8 mouse cellular contexts compared by ENCODE assay signal in genomic region chr7:82715210-82715911, GRCm38 (mm10).
A peak's percentile ranks its signal among the peaks of the same experiment; 100 is the strongest.
DNase-seq lines count a peak whose midpoint lies in the region; ATAC-seq and TF ChIP-seq lines count a peak whose summit lies in the region.

No protein-coding gene starts in this region.

- WGBS in neural tube, embryonic 14.5 days, result 40% methylated on average over 7 of the region's 7 CpGs

- no peak overlapping the region for H3ac ChIP-seq in C2C12 (ENCODE audit: control insufficient read depth, insufficient read length, low read depth)

- no peaks in the 10 kb centered on the region for H3K9me3 ChIP-seq in neural tube, embryonic 14.5 days (ENCODE audit: control insufficient read depth, low read length)

- peak overlapping the region; percentile 17; the same call in 1 of the 2 replicates for H3K9ac ChIP-seq in neural tube, embryonic 14.5 days (replicated peaks; ENCODE audit: low read depth, low read length)

- DNase-seq in ZHBTc4 (ENCODE audit: low read depth, low spot score), result peak; percentile 81
- DNase-seq in embryo, embryonic 11.5 days (ENCODE audit: low read depth, low spot score), result peak; percentile 68
- peak; percentile 61 to 77 for DNase-seq in heart, postnatal 10 days
- DNase-seq in kidney, postnatal 10 days, result peak; percentile 69
- peak; percentile 25 to 45 for DNase-seq in lung, adult 18-20 months
- DNase-seq in urinary bladder, adult 2 months (ENCODE audit: low spot score), result no peak

- TF ChIP-seq CTCF in C2C12 (IDR thresholded peaks at IDR 0.05; ENCODE audit: control insufficient read depth, insufficient read depth, insufficient read length), result no peak

- H3K79me3 ChIP-seq in C2C12 (ENCODE audit: low read depth), result no peaks in the 10 kb centered on the region

- ATAC-seq in neural tube, embryonic 14.5 days (ENCODE audit: low read depth), result peak; percentile 94

- H3K4me1 ChIP-seq in neural tube, embryonic 14.5 days (ENCODE audit: control insufficient read depth, insufficient read depth, low read length), result peaks cover 14% of the 10 kb centered on the region; the same call in 1 of the 2 replicates

- 0 out of 2 replicates have a peak overlapping the region, but pooled peaks have one; percentile 0 for H3K4me2 ChIP-seq in neural tube, embryonic 14.5 days (ENCODE audit: low read depth, low read length)

- H3K79me2 ChIP-seq in C2C12 (ENCODE audit: control insufficient read depth, insufficient read depth), result no peaks in the 10 kb centered on the region

- H3K4me3 ChIP-seq in C2C12 (ENCODE audit: insufficient read depth, poor library complexity, severe bottlenecking), result no peak overlapping the region
- no peak overlapping the region for H3K4me3 ChIP-seq in neural tube, embryonic 14.5 days (ENCODE audit: low read depth, low read length)

- intact Hi-C loops in heart, postnatal 10 days (cut with DNase I), result loop anchor here (1.0 to 10.0 kb wide), 4 partner anchors 489 to 959 kb away; no protein-coding TSS in a partner anchor

- H3K27me3 ChIP-seq in C2C12 (ENCODE audit: control insufficient read depth, insufficient read depth, insufficient read length), result no peaks in the 10 kb centered on the region
- no peaks in the 10 kb centered on the region for H3K27me3 ChIP-seq in neural tube, embryonic 14.5 days (ENCODE audit: control insufficient read depth, insufficient read depth, low read length)

- H3K36me3 ChIP-seq in C2C12 (ENCODE audit: control insufficient read depth, insufficient read depth), result no peaks in the 10 kb centered on the region
- no peaks in the 10 kb centered on the region for H3K36me3 ChIP-seq in neural tube, embryonic 14.5 days (ENCODE audit: control insufficient read depth, insufficient read depth, low read length)

- H3K27ac ChIP-seq in neural tube, embryonic 14.5 days (ENCODE audit: low read depth, low read length), result peak overlapping the region; percentile 84; the same call in 1 of the 2 replicates

TF ChIP-seq in C2C12, 6 proteins besides CTCF, POLR2A, EP300 and RAD21:
- TF ChIP-seq MYOD1 (IDR thresholded peaks at IDR 0.05; ENCODE audit: control insufficient read depth, insufficient read length, low read depth), result peak; percentile 44
- TF ChIP-seq USF1 (IDR thresholded peaks at IDR 0.05; ENCODE audit: low read depth), result no peak
